Mouse (Mus musculus) heart, postnatal 0 days (tissue): Measurements from ENCODE around the gene Car12.

Experiments used
- CTCF ChIP-seq: IDR thresholded peaks from 2 replicates; pipeline ENCODE4 v1.5.1; 2016; ENCODE audit warnings: antibody characterized with exemption, control low read depth, low read depth
- EP300 ChIP-seq: IDR thresholded peaks from 2 replicates; pipeline ENCODE4 v1.6.1; 2016; ENCODE audit warnings: antibody characterized with exemption, low read depth

DNA sequence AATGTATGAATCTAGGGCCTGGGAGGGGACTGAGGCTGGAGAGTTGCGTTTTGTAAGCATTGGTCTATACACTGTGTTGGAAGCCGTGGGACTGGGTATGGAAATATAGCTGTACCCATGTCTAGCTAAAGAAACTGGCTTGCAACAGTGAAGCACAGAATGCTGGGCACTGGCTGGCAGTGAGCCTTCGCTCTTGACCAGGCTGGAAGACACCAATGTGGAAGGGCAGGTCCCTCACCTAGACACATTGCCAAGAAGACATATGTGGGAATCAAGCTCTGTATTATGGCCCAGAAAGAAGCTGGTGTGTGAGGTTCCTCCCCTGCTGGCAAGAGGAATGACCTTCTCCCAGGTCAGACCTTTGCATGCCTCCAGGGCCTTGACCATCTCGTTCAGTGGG is 45.6 kb upstream of the Car12 start:
- TF ChIP-seq CTCF: no peak
- no peak for TF ChIP-seq EP300
